Comparison of ENCODE assay signal across 12 mouse cellular contexts in the genomic region with DNA sequence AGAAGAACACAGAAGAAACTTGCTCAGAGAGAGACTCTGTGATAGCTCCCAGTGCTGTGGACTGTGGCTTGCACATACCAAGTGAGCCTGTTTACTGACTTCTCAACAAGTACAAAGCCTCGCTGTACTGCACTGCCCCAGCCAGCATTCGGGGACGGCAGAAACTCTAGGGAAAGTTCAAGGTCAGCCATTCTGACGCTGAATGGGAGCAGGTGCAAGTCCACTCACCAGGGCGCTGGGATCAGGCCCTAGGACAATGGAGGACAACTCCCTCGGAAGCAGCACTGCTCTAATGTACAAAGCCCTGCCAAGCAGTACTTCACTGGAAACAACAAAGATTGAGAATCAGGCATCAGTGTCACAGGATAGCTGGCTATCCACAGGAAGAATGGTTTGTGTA. TPM values are rescaled to one million over a fixed set of nuclear protein-coding genes. Genes with fewer than 3 reads are reported as not detected.
DNase-seq lines count a peak whose midpoint lies in the region; ATAC-seq and TF ChIP-seq lines count a peak whose summit lies in the region.
"Had no signal": no experiment of that assay in that cellular context is flagged by ENCODE, and none has a peak within 500 bp of the region (broad histone marks: within the 10 kb centered on the region; RNA-seq: fewer than 3 reads in every experiment).

No protein-coding gene starts in this region.

- peaks cover 19% of the 10 kb centered on the region for H3K36me3 ChIP-seq in hindbrain, embryonic 10.5 days
- no peaks in the 10 kb centered on the region for H3K36me3 ChIP-seq in hindbrain, embryonic 12.5 days
- H3K36me3 ChIP-seq in E14TG2a.4 (ENCODE audit: insufficient read depth, low read length): peaks cover 56% of the 10 kb centered on the region

- WGBS in hindbrain, embryonic 10.5 days: 56% methylated on average over 6 of the region's 6 CpGs
- 41% methylated on average over 6 of the region's 6 CpGs for WGBS in hindbrain, embryonic 12.5 days

- H3K27me3 ChIP-seq in hindbrain, embryonic 10.5 days (ENCODE audit: insufficient read depth, poor library complexity, severe bottlenecking): no peaks in the 10 kb centered on the region
- no peaks in the 10 kb centered on the region for H3K27me3 ChIP-seq in hindbrain, embryonic 12.5 days
- H3K27me3 ChIP-seq in E14TG2a.4 (ENCODE audit: insufficient read depth, low read length): no peaks in the 10 kb centered on the region
- H3K27me3 ChIP-seq: stomach, embryonic 15.5 days had no signal

- peaks cover 61% of the 10 kb centered on the region for H3K4me1 ChIP-seq in hindbrain, embryonic 10.5 days (replicated peaks)
- H3K4me1 ChIP-seq in hindbrain, embryonic 12.5 days: peaks cover 16% of the 10 kb centered on the region
- peaks cover 80% of the 10 kb centered on the region for H3K4me1 ChIP-seq in E14TG2a.4 (replicated peaks; ENCODE audit: low read depth, low read length)
- H3K4me1 ChIP-seq: stomach, embryonic 15.5 days had no signal

- peak overlapping the region; percentile 45 for H3K27ac ChIP-seq in hindbrain, embryonic 10.5 days
- H3K27ac ChIP-seq in hindbrain, embryonic 12.5 days: no peak overlapping the region
- H3K27ac ChIP-seq: stomach, embryonic 15.5 days had no signal

- no peak overlapping the region for H3K4me3 ChIP-seq in hindbrain, embryonic 10.5 days
- H3K4me3 ChIP-seq in hindbrain, embryonic 12.5 days: no peak overlapping the region
- H3K4me3 ChIP-seq in E14TG2a.4 (replicated peaks; ENCODE audit: low read length): 0 out of 2 replicates have a peak overlapping the region, but pooled peaks have one; percentile 24
- H3K4me3 ChIP-seq: stomach, embryonic 15.5 days had no signal

- H3K4me2 ChIP-seq in hindbrain, embryonic 12.5 days (replicated peaks): no peak overlapping the region
- H3K4me2 ChIP-seq: stomach, embryonic 15.5 days had no signal

- DNase-seq in adrenal gland, adult (ENCODE audit: inconsistent age in 2 of 2, low spot score in 1 of 2): peak; percentile 70 to 78
- no peak for DNase-seq in adrenal gland, postnatal 4 days (ENCODE audit: low spot score in 2 of 2)
- no peak for DNase-seq in hindbrain, embryonic 10.5 days (ENCODE audit: low spot score)
- peak; percentile 54 to 55 for DNase-seq in adrenal gland, postnatal 36 days
- DNase-seq in testis, postnatal 10 days (ENCODE audit: low spot score): no peak
- DNase-seq: cerebellum, adult 11 months; kidney, adult 8-10 months; lung, postnatal 14 days had no signal

- no peaks in the 10 kb centered on the region for H3K9me3 ChIP-seq in hindbrain, embryonic 10.5 days
- H3K9me3 ChIP-seq in hindbrain, embryonic 12.5 days (replicated peaks): no peaks in the 10 kb centered on the region
- H3K9me3 ChIP-seq in E14TG2a.4 (ENCODE audit: low read length): no peaks in the 10 kb centered on the region
- H3K9me3 ChIP-seq: stomach, embryonic 15.5 days had no signal

- H3K9ac ChIP-seq in hindbrain, embryonic 12.5 days: no peak overlapping the region
- H3K9ac ChIP-seq: stomach, embryonic 15.5 days had no signal

- TF ChIP-seq CTCF in E14TG2a.4 (conservative IDR thresholded peaks at IDR 0.05; ENCODE audit: low read length): no peak

- ATAC-seq in hindbrain, embryonic 12.5 days (ENCODE audit: low FRiP score): no peak
- no peak for ATAC-seq in monocyte, adult 5-6 weeks (replicated peaks; ENCODE audit: insufficient number of reproducible peaks, low FRiP score, low TSS enrichment, poor library complexity, severe bottlenecking)

RNA-seq across cellular contexts. Expression of gene Zfp706, which starts 16.2 kb away (rescaled TPM):
- total RNA-seq in adrenal gland, postnatal 4 days (2021): 100 to 1,000 TPM; 207 to 215 TPM
- polyA plus RNA-seq in hindbrain, embryonic 10.5 days (2016; fragmentation: Nextera tagmentation; extraction: Ambion mirVana): 459 and 460 TPM in 2 replicates
- polyA plus RNA-seq in hindbrain, embryonic 12.5 days (2016; fragmentation: Nextera tagmentation; extraction: Ambion mirVana): 417 and 440 TPM in 2 replicates
- total RNA-seq in adrenal gland, postnatal 36 days (2021): 100 to 1,000 TPM; 203 to 216 TPM
- total RNA-seq in monocyte, adult 5-6 weeks (2017): 64.0 to 120 TPM (median 90.5 TPM) in 3 replicates

Comparison
In these comparisons a context has a peak if more than half of its experiments do, and no peak if none do; other contexts are left out.
1. DNase-seq: peak in adrenal gland, adult (2 of 2) and adrenal gland, postnatal 36 days (2 of 2); none in adrenal gland, postnatal 4 days (0 of 2), hindbrain, embryonic 10.5 days (single experiment) and testis, postnatal 10 days (single experiment).